Mouse (Mus musculus): ENCODE data around the gene Clcnkb. TPM values are rescaled to one million over a fixed set of nuclear protein-coding genes. Genes with fewer than 3 reads are reported as not detected.

Clcnkb gene
- polyA plus RNA-seq, 1 experiment from 2014 or later, result not detected

GRCm38 (mm10) chr4:141398545-141398944 lies 17.3 kb downstream of the Clcnkb start, which contains the start of gene Clcnka:
Clcnka (minus strand) TSS chr4:141398724.
- WGBS, result 68% methylated on average over 12 of the region's 12 CpGs
- Histone ChIP-seq H3K27me3 (replicated peaks; ENCODE audit: control insufficient read depth, insufficient read depth, low read length) (no peaks in the 10 kb centered on the region), H3K9ac (ENCODE audit: low read length) (no peak within 1 kb of the TSS), H3K9me3 (replicated peaks; ENCODE audit: control insufficient read depth, low read length) (no peaks in the 10 kb centered on the region), H3K4me3 (ENCODE audit: low read depth, low read length) (no peak within 1 kb of the TSS), H3K27ac (ENCODE audit: low read depth, low read length) (no peak within 1 kb of the TSS), H3K4me2 (ENCODE audit: low read length) (no peak within 1 kb of the TSS), H3K4me1 (ENCODE audit: control insufficient read depth, insufficient read depth, low read length) (no peaks in the 10 kb centered on the region), H3K36me3 (ENCODE audit: control insufficient read depth, insufficient read depth, low read length) (no peaks in the 10 kb centered on the region)
- DNase-seq (ENCODE audit: low spot score) (no peak), ATAC-seq (no peak)

DNA sequence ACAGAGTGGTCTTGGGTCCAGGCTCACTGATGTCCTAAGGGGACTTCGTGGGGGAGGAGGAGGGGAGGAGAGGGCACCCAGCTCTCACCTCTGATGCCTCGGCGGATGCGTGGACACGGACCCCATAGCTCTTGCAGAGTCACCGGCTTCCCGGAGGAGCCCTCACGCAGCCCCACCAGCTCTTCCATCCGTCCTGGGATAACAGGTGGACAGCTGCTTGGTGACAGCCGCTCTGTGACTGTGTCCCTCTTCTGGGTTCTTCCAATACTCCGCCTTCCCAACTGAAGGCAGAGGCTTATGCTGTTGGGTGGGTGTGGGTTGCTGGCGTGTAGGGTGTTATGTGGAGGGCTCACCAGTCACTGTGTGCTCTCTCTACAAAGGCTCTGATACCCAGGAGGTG lies 18.0 kb downstream of the Clcnkb start:
- Histone ChIP-seq H3K9me3 (replicated peaks; ENCODE audit: control insufficient read depth, low read length) (no peaks in the 10 kb centered on the region), H3K27me3 (replicated peaks; ENCODE audit: control insufficient read depth, insufficient read depth, low read length) (no peaks in the 10 kb centered on the region), H3K27ac (ENCODE audit: low read depth, low read length) (no peak overlapping the region), H3K36me3 (ENCODE audit: control insufficient read depth, insufficient read depth, low read length) (no peaks in the 10 kb centered on the region), H3K4me3 (ENCODE audit: low read depth, low read length) (no peak overlapping the region), H3K4me1 (ENCODE audit: control insufficient read depth, insufficient read depth, low read length) (no peaks in the 10 kb centered on the region), H3K4me2 (ENCODE audit: low read length) (no peak overlapping the region), H3K9ac (ENCODE audit: low read length) (no peak overlapping the region)
- DNase-seq (ENCODE audit: low spot score) (no peak), ATAC-seq (no peak)
- 78% methylated on average over 12 of the region's 12 CpGs for WGBS

DNA sequence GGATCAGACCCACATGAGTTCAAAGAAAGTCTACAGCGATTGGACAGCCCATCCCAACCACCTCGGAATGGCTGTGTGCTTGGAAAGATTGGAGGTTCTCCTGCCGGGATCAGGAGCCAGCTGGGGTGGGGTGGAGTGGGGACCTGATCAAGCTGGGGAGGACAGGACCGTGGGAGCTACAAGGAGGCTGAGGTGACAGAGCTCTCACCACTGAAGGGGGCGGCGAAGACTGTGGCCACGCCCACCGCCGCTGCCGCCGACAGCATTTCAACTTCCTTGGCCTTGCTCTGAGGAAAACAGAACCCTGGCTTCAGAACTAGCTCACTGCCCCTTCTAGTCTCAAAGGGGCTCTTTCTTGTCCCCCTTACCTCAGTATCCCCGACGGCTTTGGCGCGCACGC lies 21.1 kb downstream of the Clcnkb start:
- DNase-seq (ENCODE audit: low spot score) (no peak), ATAC-seq (no peak)
- H3K4me2 ChIP-seq (ENCODE audit: low read length), result peak overlapping the region; percentile 12; the same call in 1 of the 2 replicates
- no peaks in the 10 kb centered on the region for H3K4me1 ChIP-seq (ENCODE audit: control insufficient read depth, insufficient read depth, low read length)
- H3K9ac ChIP-seq (ENCODE audit: low read length), result no peak overlapping the region
- WGBS, result 14% methylated on average over 16 of the region's 16 CpGs
- no peaks in the 10 kb centered on the region for H3K36me3 ChIP-seq (ENCODE audit: control insufficient read depth, insufficient read depth, low read length)
- no peak overlapping the region for H3K27ac ChIP-seq (ENCODE audit: low read depth, low read length)
- no peaks in the 10 kb centered on the region for H3K9me3 ChIP-seq (replicated peaks; ENCODE audit: control insufficient read depth, low read length)
- no peaks in the 10 kb centered on the region for H3K27me3 ChIP-seq (replicated peaks; ENCODE audit: control insufficient read depth, insufficient read depth, low read length)
- H3K4me3 ChIP-seq (ENCODE audit: low read depth, low read length), result no peak overlapping the region

DNA sequence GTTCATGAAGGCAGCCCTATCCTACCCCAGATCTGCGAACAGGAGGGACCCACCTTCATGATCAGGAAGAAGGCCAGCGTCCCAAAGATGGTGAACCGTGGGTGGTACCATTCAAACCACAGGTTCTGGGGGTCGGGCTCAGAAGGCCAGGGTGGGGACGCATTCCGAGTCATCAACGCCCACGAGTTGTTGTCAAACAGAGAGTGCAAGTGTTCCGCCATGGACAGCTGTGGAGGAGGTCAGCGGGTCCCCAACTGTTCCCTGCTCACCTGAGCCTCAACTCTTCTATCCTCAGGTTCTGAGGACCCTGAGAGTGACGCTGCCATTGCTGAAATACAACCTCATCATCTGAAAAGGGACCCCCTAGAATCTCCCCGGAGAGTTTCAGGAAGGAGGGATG lies 24.5 kb downstream of the Clcnkb start:
- no peaks in the 10 kb centered on the region for H3K27me3 ChIP-seq (replicated peaks; ENCODE audit: control insufficient read depth, insufficient read depth, low read length)
- no peak overlapping the region for H3K4me3 ChIP-seq (ENCODE audit: low read depth, low read length)
- no peak for DNase-seq (ENCODE audit: low spot score)
- no peak for ATAC-seq
- no peaks in the 10 kb centered on the region for H3K9me3 ChIP-seq (replicated peaks; ENCODE audit: control insufficient read depth, low read length)
- H3K27ac ChIP-seq (ENCODE audit: low read depth, low read length), result no peak overlapping the region
- no peak overlapping the region for H3K4me2 ChIP-seq (ENCODE audit: low read length)
- 76% methylated on average over 12 of the region's 12 CpGs for WGBS
- no peaks in the 10 kb centered on the region for H3K36me3 ChIP-seq (ENCODE audit: control insufficient read depth, insufficient read depth, low read length)
- no peaks in the 10 kb centered on the region for H3K4me1 ChIP-seq (ENCODE audit: control insufficient read depth, insufficient read depth, low read length)
- H3K9ac ChIP-seq (ENCODE audit: low read length), result no peak overlapping the region

- no peak overlapping the region for H3K4me3 ChIP-seq (ENCODE audit: low read depth, low read length)
- ATAC-seq (no peak), DNase-seq (ENCODE audit: low spot score) (no peak)
- no peaks in the 10 kb centered on the region for H3K36me3 ChIP-seq (ENCODE audit: control insufficient read depth, insufficient read depth, low read length)
- H3K4me2 ChIP-seq (ENCODE audit: low read length), result no peak overlapping the region
- H3K9ac ChIP-seq (ENCODE audit: low read length), result no peak overlapping the region
- 70% methylated on average over 18 of the region's 18 CpGs for WGBS
- H3K27me3 ChIP-seq (replicated peaks; ENCODE audit: control insufficient read depth, insufficient read depth, low read length), result peaks cover under 1% of the 10 kb centered on the region; the same call in 1 of the 2 replicates
- H3K4me1 ChIP-seq (ENCODE audit: control insufficient read depth, insufficient read depth, low read length), result no peaks in the 10 kb centered on the region
- H3K9me3 ChIP-seq (replicated peaks; ENCODE audit: control insufficient read depth, low read length), result no peaks in the 10 kb centered on the region
- no peak overlapping the region for H3K27ac ChIP-seq (ENCODE audit: low read depth, low read length)
Measured at GRCm38 (mm10) chr4:141389366-141390150, 26.3 kb downstream of the Clcnkb start.

GRCm38 (mm10) chr4:141387933-141388332 lies 27.9 kb downstream of the Clcnkb start:
- Histone ChIP-seq H3K4me1 (ENCODE audit: control insufficient read depth, insufficient read depth, low read length) (no peaks in the 10 kb centered on the region), H3K9me3 (replicated peaks; ENCODE audit: control insufficient read depth, low read length) (no peaks in the 10 kb centered on the region), H3K4me3 (ENCODE audit: low read depth, low read length) (no peak overlapping the region), H3K4me2 (ENCODE audit: low read length) (no peak overlapping the region), H3K36me3 (ENCODE audit: control insufficient read depth, insufficient read depth, low read length) (no peaks in the 10 kb centered on the region), H3K27me3 (replicated peaks; ENCODE audit: control insufficient read depth, insufficient read depth, low read length) (peaks cover 17% of the 10 kb centered on the region), H3K27ac (ENCODE audit: low read depth, low read length) (no peak overlapping the region), H3K9ac (ENCODE audit: low read length) (no peak overlapping the region)
- no peak for DNase-seq (ENCODE audit: low spot score)
- 67% methylated on average over 5 of the region's 5 CpGs for WGBS
- no peak for ATAC-seq

DNA sequence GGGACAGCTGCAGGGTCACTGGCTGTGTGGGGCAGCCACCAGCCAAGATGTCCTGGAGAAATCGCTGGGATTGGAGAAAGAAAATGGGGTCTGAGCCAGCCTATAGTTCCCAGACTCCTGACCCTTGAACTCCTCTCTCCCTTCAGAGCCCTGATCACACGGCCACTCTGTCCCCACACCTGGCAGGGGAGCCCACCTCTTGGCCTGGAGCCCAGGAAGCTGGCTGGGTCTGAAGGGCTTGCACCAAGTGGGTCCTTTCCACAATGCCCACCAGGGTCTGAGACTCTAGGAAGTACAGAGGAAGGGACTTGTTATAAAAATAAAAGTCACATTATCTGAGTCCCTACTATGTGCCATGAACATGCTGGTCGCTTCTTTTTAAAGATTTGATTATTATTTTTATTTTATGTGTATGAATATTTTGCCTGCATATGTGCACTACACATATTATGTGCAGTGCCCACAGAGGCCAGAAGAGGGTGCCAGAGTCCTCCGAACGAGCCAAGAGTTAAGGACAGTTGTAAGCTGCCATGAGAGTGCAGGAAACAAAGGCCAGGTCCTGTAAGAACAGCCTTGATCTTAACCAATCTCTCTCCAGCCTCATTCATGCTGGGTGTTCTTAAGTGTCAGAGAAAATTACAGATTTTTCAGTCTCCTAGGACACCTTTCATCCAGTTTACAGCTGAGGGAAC lies 28.6 kb downstream of the Clcnkb start:
- Histone ChIP-seq H3K4me2 (ENCODE audit: low read length) (no peak overlapping the region), H3K36me3 (ENCODE audit: control insufficient read depth, insufficient read depth, low read length) (no peaks in the 10 kb centered on the region), H3K9me3 (replicated peaks; ENCODE audit: control insufficient read depth, low read length) (no peaks in the 10 kb centered on the region), H3K9ac (ENCODE audit: low read length) (no peak overlapping the region), H3K4me1 (ENCODE audit: control insufficient read depth, insufficient read depth, low read length) (0 out of 2 replicates have a peak, but pooled peaks cover 1% of the 10 kb centered on the region), H3K27me3 (replicated peaks; ENCODE audit: control insufficient read depth, insufficient read depth, low read length) (peaks cover 23% of the 10 kb centered on the region), H3K4me3 (ENCODE audit: low read depth, low read length) (no peak overlapping the region), H3K27ac (ENCODE audit: low read depth, low read length) (no peak overlapping the region)
- ATAC-seq, result peak; percentile 41
- DNase-seq (ENCODE audit: low spot score), result peak; percentile 82
- WGBS, result 15% methylated on average over 5 of the region's 5 CpGs

GRCm38 (mm10) chr4:141386150-141386549 lies 29.7 kb downstream of the Clcnkb start:
- DNase-seq (ENCODE audit: low spot score), result no peak
- no peak overlapping the region for H3K9ac ChIP-seq (ENCODE audit: low read length)
- 69% methylated on average over 7 of the region's 7 CpGs for WGBS
- no peaks in the 10 kb centered on the region for H3K36me3 ChIP-seq (ENCODE audit: control insufficient read depth, insufficient read depth, low read length)
- no peak overlapping the region for H3K27ac ChIP-seq (ENCODE audit: low read depth, low read length)
- no peak overlapping the region for H3K4me3 ChIP-seq (ENCODE audit: low read depth, low read length)
- H3K4me1 ChIP-seq (ENCODE audit: control insufficient read depth, insufficient read depth, low read length), result 0 out of 2 replicates have a peak, but pooled peaks cover 3% of the 10 kb centered on the region
- peaks cover 28% of the 10 kb centered on the region for H3K27me3 ChIP-seq (replicated peaks; ENCODE audit: control insufficient read depth, insufficient read depth, low read length)
- H3K4me2 ChIP-seq (ENCODE audit: low read length), result no peak overlapping the region
- no peak for ATAC-seq
- no peaks in the 10 kb centered on the region for H3K9me3 ChIP-seq (replicated peaks; ENCODE audit: control insufficient read depth, low read length)

- Histone ChIP-seq H3K4me1 (ENCODE audit: control insufficient read depth, insufficient read depth, low read length) (0 out of 2 replicates have a peak, but pooled peaks cover 3% of the 10 kb centered on the region), H3K27ac (ENCODE audit: low read depth, low read length) (no peak overlapping the region), H3K4me3 (ENCODE audit: low read depth, low read length) (no peak overlapping the region), H3K9ac (ENCODE audit: low read length) (no peak overlapping the region), H3K27me3 (replicated peaks; ENCODE audit: control insufficient read depth, insufficient read depth, low read length) (peaks cover 28% of the 10 kb centered on the region), H3K9me3 (replicated peaks; ENCODE audit: control insufficient read depth, low read length) (no peaks in the 10 kb centered on the region), H3K4me2 (ENCODE audit: low read length) (no peak overlapping the region), H3K36me3 (ENCODE audit: control insufficient read depth, insufficient read depth, low read length) (no peaks in the 10 kb centered on the region)
- DNase-seq (ENCODE audit: low spot score) (peak; percentile 77), ATAC-seq (no peak; the same call in 1 of the 2 replicates)
- under 1% methylated on average over 7 of the region's 7 CpGs for WGBS
Measured at GRCm38 (mm10) chr4:141385275-141385674, 30.5 kb downstream of the Clcnkb start.

Data from forebrain, embryonic 14.5 days (tissue).